Mouse (Mus musculus): ENCODE measurements around the gene Nodal.

- TF ChIP-seq CTCF (IDR thresholded peaks at IDR 0.05) (no peak), POLR2A (IDR thresholded peaks at IDR 0.05; ENCODE audit: insufficient read depth, low read depth, low read length) (peak; percentile 60)
Measured at GRCm38 (mm10) chr10:61420011-61420410, 2.2 kb downstream of the Nodal start.
